Mouse (Mus musculus): Measurements from ENCODE around the gene Gm14410. TPM values are rescaled to one million over a fixed set of nuclear protein-coding genes. Genes with fewer than 3 reads are reported as not detected.

The Gm14410 gene
- 4.0 and 4.4 TPM in 2 replicates for polyA plus RNA-seq (2012; rRNA removed)

DNA sequence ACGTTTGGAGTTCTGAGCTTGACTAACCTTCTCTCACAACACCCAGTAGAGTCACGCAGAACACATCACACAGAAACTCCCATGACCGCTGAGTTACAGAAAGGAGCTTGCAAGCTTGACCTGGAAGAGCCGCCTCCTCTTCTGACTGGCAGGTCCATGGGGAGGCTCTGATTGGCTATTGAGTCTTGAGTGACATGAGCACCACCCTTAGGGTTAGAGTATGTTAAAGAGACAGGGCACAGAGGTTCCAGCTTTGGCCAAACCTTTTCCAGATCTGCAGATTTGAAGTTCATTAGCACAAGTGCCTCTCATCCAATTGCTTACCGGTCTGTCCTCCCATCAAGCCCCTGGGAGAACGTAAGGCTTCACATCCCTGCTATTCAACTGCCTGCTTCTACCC is at the start of gene Gm14410:
Gene Gm14410, minus strand, starts transcription at position 81 of the 400 bp plus-strand sequence.

Other genes starting within 250 kb of the Gm14410 start
- gene Gm14419, start 205.5 kb downstream of the Gm14410 start, polyA plus RNA-seq (2012; rRNA removed) = 1.0 and 1.9 TPM in 2 replicates
- 0.05 TPM in 1 of 2 replicates, not detected in the other for gene Gm14401, start 132.1 kb downstream of the Gm14410 start, polyA plus RNA-seq (2012; rRNA removed)
- not detected in 2 replicates for gene Gm14409, start 60.6 kb upstream of the Gm14410 start, polyA plus RNA-seq (2012; rRNA removed)
- 0.03 and 0.04 TPM in 2 replicates for gene Gm14412, start 117.9 kb upstream of the Gm14410 start, polyA plus RNA-seq (2012; rRNA removed)
- 1.1 and 1.2 TPM in 2 replicates for gene Gm14418, start 191.9 kb upstream of the Gm14410 start, polyA plus RNA-seq (2012; rRNA removed)